Mouse (Mus musculus) spleen, adult 2 months (tissue): ENCODE data around the gene Lbx2.

Source experiments
- CTCF ChIP-seq: fragments of 200-500 bp; IDR thresholded peaks from 2 replicates; pipeline ENCODE4 v1.5.1; 2011; ENCODE audit warnings: mild to moderate bottlenecking, inconsistent platforms; ENCODE audit not compliant: insufficient read depth, insufficient read length, insufficient replicate concordance; ENCODE audit errors: extremely low read depth
- POLR2A ChIP-seq: fragments of 200-500 bp; IDR thresholded peaks from 2 replicates; pipeline ENCODE4 v1.6.1; 2011; ENCODE audit warnings: low read depth, low read length, inconsistent platforms

- TF ChIP-seq CTCF = no peak
- no peak for TF ChIP-seq POLR2A
Measured at GRCm38 (mm10) chr6:83104158-83104557, 18.0 kb downstream of the Lbx2 start.
